Mouse (Mus musculus) common myeloid progenitor, adult 5-6 weeks (primary cell): Measurements from ENCODE around the gene Tmem59l. TPM values are rescaled to one million over a fixed set of nuclear protein-coding genes. Genes with fewer than 3 reads are reported as not detected.
A peak's percentile ranks its signal among the peaks of the same experiment; 100 is the strongest.

Experiments used
- ATAC-seq: replicated peaks from 2 replicates; pipeline ENCODE4 v1.8.0; 2016; ENCODE audit warnings: low read depth, mild to moderate bottlenecking, moderate TSS enrichment, inconsistent platforms; ENCODE audit not compliant: poor library complexity, severe bottlenecking
- total RNA-seq: library from RNA; stranded (forward); fragments of 200-1000, 187-1606 nt; gene quantifications from 2 replicates; pipeline ENCODE4 v1.2.3, GENCODE M21; 2017

Gene Tmem59l
- total RNA-seq, 1 experiment from 2014 or later, result not detected

GRCm38 (mm10) chr8:70463306-70463705, 23.9 kb downstream of the Tmem59l start:
- ATAC-seq, result no peak

DNA sequence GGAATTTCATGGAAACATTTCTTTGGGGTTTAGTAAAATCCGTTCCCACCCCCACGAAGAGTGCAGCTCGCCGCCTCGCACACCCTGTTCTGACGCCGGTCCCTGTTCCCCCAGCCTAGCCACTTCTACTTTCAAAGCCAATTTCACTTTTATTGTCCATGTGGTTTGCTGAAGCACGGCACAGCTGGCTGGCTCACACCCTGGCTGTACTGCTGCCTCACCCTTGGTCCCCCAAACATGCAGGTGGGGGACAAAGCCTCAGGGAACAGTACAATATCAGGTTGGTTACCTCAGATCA, 24.7 kb downstream of the Tmem59l start:
- no peak for ATAC-seq

DNA sequence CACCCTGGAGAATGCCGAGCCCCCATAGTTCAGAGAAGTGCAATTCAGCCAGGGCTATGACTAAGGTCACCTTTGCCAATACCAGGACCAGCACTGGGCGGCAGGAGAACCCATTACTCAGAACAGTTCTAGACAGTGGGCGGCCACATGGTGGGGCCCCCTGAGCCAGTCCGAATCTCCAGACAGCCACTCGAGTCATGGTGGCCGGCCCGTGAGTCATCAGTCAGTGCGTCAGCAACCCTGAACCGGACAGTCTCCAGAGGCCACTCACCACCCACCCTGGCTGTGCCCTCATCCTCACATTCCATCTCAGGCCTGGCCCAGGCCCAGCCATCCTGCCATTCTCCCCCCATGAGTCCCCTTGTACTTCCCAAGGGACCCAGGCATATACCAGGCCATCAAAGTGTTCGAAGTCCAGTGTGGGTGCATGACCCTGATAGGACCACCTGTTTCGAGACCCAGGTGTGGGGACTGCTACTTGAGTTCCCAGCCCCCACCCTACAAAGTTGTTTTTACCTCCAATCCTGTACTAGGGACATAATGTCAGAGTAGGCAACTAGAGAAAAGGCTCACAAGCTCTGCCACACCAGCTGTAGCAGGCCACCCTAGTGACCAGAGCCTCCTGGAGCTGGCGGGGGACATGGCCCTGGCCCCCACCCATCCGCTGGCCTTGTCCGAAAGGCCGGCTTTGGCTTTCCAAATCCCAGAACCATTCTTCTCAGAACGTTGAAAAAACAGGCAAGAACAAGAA, 25.2 kb downstream of the Tmem59l start:
- ATAC-seq, result no peak

GRCm38 (mm10) chr8:70460606-70461005, 26.6 kb downstream of the Tmem59l start:
- no peak for ATAC-seq

DNA sequence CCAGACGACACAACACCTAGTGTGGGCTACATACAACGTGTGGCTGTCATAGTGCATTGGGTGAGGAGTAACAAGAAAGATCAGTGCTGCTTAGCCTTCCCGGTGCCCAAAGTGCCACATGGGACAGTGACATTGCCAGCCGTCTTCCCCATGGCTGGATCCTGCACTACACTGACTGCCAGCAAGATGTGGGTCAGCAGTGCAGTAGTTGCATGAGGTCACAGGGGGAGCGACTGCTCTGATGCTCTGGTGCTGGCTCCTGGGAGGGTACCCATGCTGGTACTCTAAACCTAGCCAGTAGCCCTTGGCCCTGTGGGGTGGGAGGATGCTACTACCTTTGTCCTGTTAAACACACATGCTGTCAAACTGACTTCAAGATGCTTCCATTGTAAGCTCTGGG, 27.0 kb downstream of the Tmem59l start:
- ATAC-seq, result no peak

- no peak for ATAC-seq
Observed at GRCm38 (mm10) chr8:70459636-70460035, 27.5 kb downstream of the Tmem59l start.

DNA sequence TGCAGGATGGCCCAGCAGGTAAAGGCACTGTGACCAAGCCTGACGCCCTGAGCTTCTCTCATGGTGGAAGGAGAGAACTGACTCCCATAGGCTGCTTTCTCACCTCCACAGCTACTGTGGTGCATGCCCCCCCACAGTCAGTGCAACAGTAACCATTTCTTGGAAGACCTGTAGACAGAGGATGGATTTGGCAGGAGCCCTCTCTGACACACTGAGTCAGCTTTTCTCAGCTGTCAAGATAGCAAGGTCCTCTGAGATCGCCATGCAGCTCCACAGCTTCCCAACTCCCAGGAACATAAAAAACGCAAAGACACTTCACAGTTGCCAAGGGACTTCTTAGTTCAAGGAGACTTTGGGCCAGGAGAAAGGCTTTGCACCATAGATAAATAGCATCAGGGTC, 28.7 kb downstream of the Tmem59l start:
- ATAC-seq, result no peak

GRCm38 (mm10) chr8:70457882-70458281, 29.3 kb downstream of the Tmem59l start:
- ATAC-seq, result no peak

DNA sequence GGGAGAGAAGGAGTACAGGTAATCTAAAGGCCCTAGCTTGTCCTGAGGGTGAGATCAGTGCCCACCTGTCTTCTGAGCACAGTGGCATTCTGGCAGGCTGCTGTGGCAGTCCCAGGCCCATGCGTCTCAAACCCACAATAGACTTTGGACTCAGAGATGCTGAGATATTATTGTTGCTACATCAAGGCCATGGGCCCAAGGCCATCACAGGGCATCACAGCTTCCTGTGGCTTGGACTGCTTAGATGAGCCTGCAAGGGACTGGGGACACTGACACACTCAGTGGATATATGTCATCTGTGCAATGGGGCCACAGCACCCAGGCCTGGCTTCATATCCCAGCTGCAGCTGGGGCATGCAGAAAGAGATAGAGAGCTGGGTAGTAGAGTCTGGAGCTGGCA, 30.2 kb downstream of the Tmem59l start:
- ATAC-seq, result no peak

- no peak for ATAC-seq
Observed at GRCm38 (mm10) chr8:70453852-70454251, 33.3 kb downstream of the Tmem59l start.

GRCm38 (mm10) chr8:70452196-70452966, 34.8 kb downstream of the Tmem59l start:
- ATAC-seq, result no peak

DNA sequence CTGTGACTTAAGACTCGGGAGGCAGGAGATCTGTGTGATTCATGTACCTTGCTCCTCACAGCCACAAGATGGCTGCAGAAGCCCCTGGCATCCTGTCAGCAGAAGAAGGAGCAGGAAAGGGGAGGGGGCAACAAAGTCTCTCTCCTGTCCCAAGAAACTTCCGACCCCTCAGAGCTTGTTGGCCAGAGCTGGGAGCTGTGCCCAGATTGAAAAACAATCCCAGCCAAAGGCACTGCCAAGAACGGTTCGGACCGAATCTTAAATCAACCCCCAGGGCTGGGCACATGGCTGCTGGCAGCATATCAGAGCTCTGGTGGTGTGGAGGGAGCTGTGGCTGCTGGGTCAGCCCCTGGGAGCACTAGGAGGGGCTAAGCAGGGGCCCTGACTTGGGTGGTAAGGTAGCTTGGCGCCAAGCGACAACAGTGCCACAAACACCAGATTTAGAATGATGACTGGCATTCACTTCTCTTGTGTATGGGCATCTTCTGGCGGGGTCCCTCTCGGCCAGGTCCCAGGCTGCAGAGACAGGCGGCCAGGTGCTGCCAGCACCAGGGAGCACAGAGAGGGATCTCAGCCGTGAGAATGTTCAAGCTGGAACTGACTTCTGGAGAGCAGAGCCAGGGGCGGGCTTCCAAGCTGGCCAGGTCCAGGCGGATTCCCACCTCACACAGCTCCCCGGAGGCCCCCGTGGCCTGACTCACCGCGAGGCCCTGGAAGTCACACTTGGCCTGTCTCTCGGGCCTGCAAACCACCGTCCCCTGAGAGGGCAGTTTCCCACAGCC, 39.3 kb downstream of the Tmem59l start:
- no peak for ATAC-seq

GRCm38 (mm10) chr8:70445988-70446387, 41.2 kb downstream of the Tmem59l start:
- no peak for ATAC-seq

- no peak for ATAC-seq
Observed at GRCm38 (mm10) chr8:70443326-70443725, 43.8 kb downstream of the Tmem59l start.

- no peak for ATAC-seq
Observed at GRCm38 (mm10) chr8:70441565-70441964, 45.6 kb downstream of the Tmem59l start.

GRCm38 (mm10) chr8:70440246-70440645, 46.9 kb downstream of the Tmem59l start:
- ATAC-seq, result no peak

DNA sequence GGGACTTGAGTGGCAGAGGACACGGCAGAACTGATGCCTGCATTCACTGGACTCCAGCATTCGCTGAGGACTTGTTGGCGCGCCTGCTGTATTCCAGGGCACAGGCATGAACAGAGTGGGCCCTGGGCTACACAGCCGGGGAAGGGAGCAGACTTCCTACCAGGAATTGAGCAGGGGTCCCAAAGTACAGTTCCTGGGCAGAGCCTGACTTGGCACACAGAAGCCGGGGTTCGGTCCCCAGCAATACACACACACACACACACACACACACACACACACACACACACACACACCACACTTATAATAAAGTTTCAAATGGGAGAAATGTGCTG, 47.3 kb downstream of the Tmem59l start:
- ATAC-seq, result no peak

DNA sequence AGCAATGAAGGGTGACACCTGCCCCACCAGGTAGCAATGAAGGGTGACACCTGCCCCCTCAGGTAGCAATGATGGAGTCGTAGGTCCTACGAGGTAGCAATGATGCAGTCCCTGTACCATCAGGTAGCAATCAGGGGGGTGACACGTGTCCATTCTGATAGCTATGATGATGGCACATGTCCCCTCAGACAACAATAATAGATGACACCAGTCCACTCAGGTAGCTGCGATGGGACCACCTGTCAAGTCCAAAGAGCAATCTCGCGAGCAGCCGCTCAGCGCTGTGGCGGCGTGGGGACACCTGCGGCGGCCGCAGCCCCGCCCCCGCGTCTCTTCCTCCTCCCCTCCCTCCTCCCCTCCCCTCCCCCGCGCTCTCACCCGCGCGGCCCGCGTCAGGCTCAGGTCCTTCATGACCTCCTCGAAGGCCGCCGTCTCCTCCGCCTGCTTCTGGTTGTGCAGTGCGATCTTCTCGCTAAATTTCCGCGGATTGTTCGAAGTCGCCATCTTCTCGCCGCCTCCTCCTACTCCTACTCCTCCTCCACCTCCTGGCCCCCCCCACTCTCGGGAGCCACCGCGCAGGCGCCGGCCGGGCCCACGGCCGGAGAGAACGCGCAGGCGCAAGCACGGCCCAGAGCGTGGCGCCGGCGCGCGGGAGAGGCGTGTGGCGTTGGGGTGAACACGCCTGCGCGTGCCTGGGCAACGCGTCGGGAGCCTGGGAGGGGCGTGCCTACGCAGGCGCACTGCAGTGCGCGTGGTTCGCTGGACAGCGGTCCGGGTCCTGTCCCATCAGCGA, 47.9 kb downstream of the Tmem59l start, which contains the start of gene Crtc1:
Gene Crtc1, minus strand, starts transcription at position 525 of the 793 bp plus-strand sequence.
- ATAC-seq, result peak; percentile 90

- ATAC-seq, result no peak
Observed at GRCm38 (mm10) chr8:70438423-70438822, 48.7 kb downstream of the Tmem59l start.

- ATAC-seq, result no peak
Observed at GRCm38 (mm10) chr8:70435156-70435555, 52.0 kb downstream of the Tmem59l start.
